ENCODE assay signal across 8 mouse cellular contexts in genomic region chr12:4843741-4844140, GRCm38 (mm10). TPM values are rescaled to one million over a fixed set of nuclear protein-coding genes. Genes with fewer than 3 reads are reported as not detected.
A peak's percentile ranks its signal among the peaks of the same experiment; 100 is the strongest.
DNase-seq lines count a peak whose midpoint lies in the region; ATAC-seq and TF ChIP-seq lines count a peak whose summit lies in the region.

No protein-coding gene starts in this region.

- peaks cover 3% of the 10 kb centered on the region for H3K36me3 ChIP-seq in ES-Bruce4 (ENCODE audit: control insufficient read depth, insufficient read depth, low read length, poor library complexity, severe bottlenecking)
- H3K36me3 ChIP-seq in heart, embryonic 14.5 days (ENCODE audit: control insufficient read depth, insufficient read depth, low read length) = no peaks in the 10 kb centered on the region
- H3K36me3 ChIP-seq in megakaryocyte, embryonic 14.5 days (replicated peaks; ENCODE audit: low read length) = peaks cover 12% of the 10 kb centered on the region
- no peaks in the 10 kb centered on the region for H3K36me3 ChIP-seq in stomach, embryonic 14.5 days (ENCODE audit: control insufficient read depth, insufficient read depth, low read length)

- H3K4me2 ChIP-seq in heart, embryonic 14.5 days (ENCODE audit: low read length) = peak overlapping the region; percentile 81
- H3K4me2 ChIP-seq in stomach, embryonic 14.5 days (replicated peaks; ENCODE audit: low read depth, low read length) = peak overlapping the region; percentile 54

- no peak for TF ChIP-seq EP300 in ES-Bruce4 (IDR thresholded peaks at IDR 0.05; ENCODE audit: insufficient read depth, low read depth, low read length)

- ATAC-seq in common myeloid progenitor, adult 5-6 weeks (replicated peaks; ENCODE audit: low read depth, poor library complexity, severe bottlenecking) = peak; percentile 34
- ATAC-seq in heart, embryonic 14.5 days (ENCODE audit: insufficient number of reproducible peaks, insufficient read depth, low FRiP score, low read depth) = no peak
- 0 out of 2 replicates have a peak, but pooled peaks have one; percentile 30 for ATAC-seq in stomach, embryonic 14.5 days (ENCODE audit: insufficient number of reproducible peaks, insufficient read depth, low FRiP score, low read depth)

- DNase-seq in 3T3-L1 (ENCODE audit: low read depth, low spot score) = peak; percentile 54
- DNase-seq in kidney, postnatal 25 days = peak; percentile 41 to 65
- no peak for DNase-seq in frontal cortex, postnatal 36 days (ENCODE audit: low spot score in 2 of 2)

- no peak overlapping the region for H3K27ac ChIP-seq in ES-Bruce4 (ENCODE audit: insufficient read depth, low read length)
- peak overlapping the region; percentile 58 to 75; a peak in 3 of 4 replicates for H3K27ac ChIP-seq in heart, embryonic 14.5 days (replicated peaks in 1 of 2; ENCODE audit: control insufficient read depth in 1 of 2, insufficient read depth in 1 of 2, low read depth in 2 of 2, low read length in 2 of 2)
- no peak overlapping the region for H3K27ac ChIP-seq in stomach, embryonic 14.5 days (ENCODE audit: low read length)

- no peaks in the 10 kb centered on the region for H3K27me3 ChIP-seq in ES-Bruce4 (ENCODE audit: control insufficient read depth, insufficient read depth, low read length, poor library complexity, severe bottlenecking)
- H3K27me3 ChIP-seq in heart, embryonic 14.5 days (ENCODE audit: control insufficient read depth, insufficient read depth, low read length) = no peaks in the 10 kb centered on the region
- H3K27me3 ChIP-seq in megakaryocyte, embryonic 14.5 days (replicated peaks) = no peaks in the 10 kb centered on the region
- H3K27me3 ChIP-seq in stomach, embryonic 14.5 days (ENCODE audit: control insufficient read depth, insufficient read depth, low read length) = no peaks in the 10 kb centered on the region

- 0% methylated on average over 12 of the region's 12 CpGs for WGBS in heart, embryonic 14.5 days
- WGBS in stomach, embryonic 14.5 days = 2% methylated on average over 12 of the region's 12 CpGs

- H3K4me3 ChIP-seq in ES-Bruce4 (ENCODE audit: low read depth, low read length) = peak overlapping the region; percentile 98
- H3K4me3 ChIP-seq in heart, embryonic 14.5 days (ENCODE audit: control insufficient read depth in 1 of 2, insufficient read depth in 1 of 2, low read depth in 1 of 2, low read length in 2 of 2) = peak overlapping the region; percentile 61 to 67
- H3K4me3 ChIP-seq in megakaryocyte, embryonic 14.5 days (replicated peaks) = peak overlapping the region; percentile 95
- H3K4me3 ChIP-seq in stomach, embryonic 14.5 days (ENCODE audit: low read depth, low read length) = peak overlapping the region; percentile 72

- no peak for TF ChIP-seq POLR2A in ES-Bruce4 (IDR thresholded peaks at IDR 0.05; ENCODE audit: insufficient read depth, low read length)

- peaks cover under 1% of the 10 kb centered on the region for H3K4me1 ChIP-seq in ES-Bruce4 (ENCODE audit: control insufficient read depth, insufficient read depth, low read length)
- peaks cover 4 to 13% of the 10 kb centered on the region in 2 experiments; a peak in 3 of 4 replicates for H3K4me1 ChIP-seq in heart, embryonic 14.5 days (ENCODE audit: control insufficient read depth in 2 of 2, insufficient read depth in 2 of 2, low read length in 2 of 2)
- peaks cover 54% of the 10 kb centered on the region for H3K4me1 ChIP-seq in megakaryocyte, embryonic 14.5 days
- peaks cover 6% of the 10 kb centered on the region; the same call in 1 of the 2 replicates for H3K4me1 ChIP-seq in stomach, embryonic 14.5 days (ENCODE audit: control insufficient read depth, insufficient read depth, low read length)

- no peak for TF ChIP-seq CTCF in ES-Bruce4 (IDR thresholded peaks at IDR 0.05; ENCODE audit: low read depth, low read length)

- H3K9ac ChIP-seq in ES-Bruce4 (ENCODE audit: low read depth, poor library complexity, severe bottlenecking) = peak overlapping the region; percentile 67
- H3K9ac ChIP-seq in heart, embryonic 14.5 days (ENCODE audit: low read length) = peak overlapping the region; percentile 83
- H3K9ac ChIP-seq in stomach, embryonic 14.5 days (replicated peaks; ENCODE audit: low read depth, low read length) = peak overlapping the region; percentile 40

- H3K9me3 ChIP-seq in ES-Bruce4 (replicated peaks; ENCODE audit: control insufficient read depth, insufficient read depth, low read length, poor library complexity, severe bottlenecking) = no peaks in the 10 kb centered on the region
- no peaks in the 10 kb centered on the region for H3K9me3 ChIP-seq in heart, embryonic 14.5 days (ENCODE audit: control insufficient read depth, low read length)
- H3K9me3 ChIP-seq in megakaryocyte, embryonic 14.5 days = no peaks in the 10 kb centered on the region
- no peaks in the 10 kb centered on the region for H3K9me3 ChIP-seq in stomach, embryonic 14.5 days (ENCODE audit: control insufficient read depth, low read depth, low read length)

RNA-seq across cellular contexts. Expression of gene Wdcp, which starts 0.6 kb away (rescaled TPM):
- polyA plus RNA-seq in ES-Bruce4 (2011; ENCODE audit: insufficient read depth, insufficient read length, low read depth, missing spikeins) = 25.4 and 26.9 TPM in 2 replicates
- total RNA-seq in common myeloid progenitor, adult 5-6 weeks (2017) = 6.9 TPM in 2 replicates
- 13.8 and 14.4 TPM in 2 replicates for polyA plus RNA-seq in heart, embryonic 14.5 days (2014; fragmentation: Nextera tagmentation; extraction: Ambion mirVana)
- 1.00 TPM in 1 of 2 replicates, not detected in the other for polyA plus RNA-seq in megakaryocyte, embryonic 14.5 days (2012; ENCODE audit: insufficient read depth, low replicate concordance)
- 15.2 and 17.8 TPM in 2 replicates for polyA plus RNA-seq in stomach, embryonic 14.5 days (2014; fragmentation: Nextera tagmentation; extraction: Ambion mirVana)

RNA-seq across cellular contexts. Expression of gene Fkbp1b, which starts 2.4 kb away (rescaled TPM):
- polyA plus RNA-seq in ES-Bruce4 (2011; ENCODE audit: insufficient read depth, insufficient read length, low read depth, missing spikeins) = 17.3 and 17.8 TPM in 2 replicates
- 2.8 and 8.4 TPM in 2 replicates for total RNA-seq in common myeloid progenitor, adult 5-6 weeks (2017)
- polyA plus RNA-seq in heart, embryonic 14.5 days (2014; fragmentation: Nextera tagmentation; extraction: Ambion mirVana) = 11.4 and 13.0 TPM in 2 replicates
- 3.8 and 15.5 TPM in 2 replicates for polyA plus RNA-seq in megakaryocyte, embryonic 14.5 days (2012; ENCODE audit: insufficient read depth, low replicate concordance)
- polyA plus RNA-seq in stomach, embryonic 14.5 days (2014; fragmentation: Nextera tagmentation; extraction: Ambion mirVana) = 10.3 and 17.4 TPM in 2 replicates

RNA-seq across cellular contexts. Expression of gene Sf3b6, which starts 26.4 kb away (rescaled TPM):
- 183 and 208 TPM in 2 replicates for polyA plus RNA-seq in ES-Bruce4 (2011; ENCODE audit: insufficient read depth, insufficient read length, low read depth, missing spikeins)
- total RNA-seq in common myeloid progenitor, adult 5-6 weeks (2017) = 174 and 177 TPM in 2 replicates
- polyA plus RNA-seq in heart, embryonic 14.5 days (2014; fragmentation: Nextera tagmentation; extraction: Ambion mirVana) = 150 and 173 TPM in 2 replicates
- 15.8 TPM in 1 of 2 replicates, not detected in the other for polyA plus RNA-seq in megakaryocyte, embryonic 14.5 days (2012; ENCODE audit: insufficient read depth, low replicate concordance)
- 309 and 321 TPM in 2 replicates for polyA plus RNA-seq in stomach, embryonic 14.5 days (2014; fragmentation: Nextera tagmentation; extraction: Ambion mirVana)

RNA-seq across cellular contexts. Expression of gene Mfsd2b, which starts 30.4 kb away (rescaled TPM):
- polyA plus RNA-seq in ES-Bruce4 (2011; ENCODE audit: insufficient read depth, insufficient read length, low read depth, missing spikeins) = 2.2 and 3.1 TPM in 2 replicates
- 65.2 and 78.7 TPM in 2 replicates for total RNA-seq in common myeloid progenitor, adult 5-6 weeks (2017)
- polyA plus RNA-seq in heart, embryonic 14.5 days (2014; fragmentation: Nextera tagmentation; extraction: Ambion mirVana) = 1.7 and 1.8 TPM in 2 replicates
- 312 and 347 TPM in 2 replicates for polyA plus RNA-seq in megakaryocyte, embryonic 14.5 days (2012; ENCODE audit: insufficient read depth, low replicate concordance)
- 0.80 and 1.4 TPM in 2 replicates for polyA plus RNA-seq in stomach, embryonic 14.5 days (2014; fragmentation: Nextera tagmentation; extraction: Ambion mirVana)

Comparison
In these comparisons a context has a peak if more than half of its experiments do, and no peak if none do; other contexts are left out.
1. DNase-seq: peak in 3T3-L1 (single experiment) and kidney, postnatal 25 days (2 of 2); none in frontal cortex, postnatal 36 days (0 of 2).
2. H3K27ac ChIP-seq: peak in heart, embryonic 14.5 days (2 of 2); none in ES-Bruce4 (single experiment) and stomach, embryonic 14.5 days (single experiment).
3. Peak in every context shown above with its lines, with median percentiles within 50 percentile points of each other: H3K4me3 ChIP-seq and H3K9ac ChIP-seq.